Mouse (Mus musculus): ENCODE measurements around the gene Bnipl. TPM values are rescaled to one million over a fixed set of nuclear protein-coding genes. Genes with fewer than 3 reads are reported as not detected.
"Not testable (repeated sequence)": the region's sequence is repeated elsewhere in the genome, so short reads cannot be mapped to it uniquely, and the experiment has no call there.

Gene Bnipl
- polyA plus RNA-seq, 1 experiment from 2014 or later, result 0.24 TPM

DNA sequence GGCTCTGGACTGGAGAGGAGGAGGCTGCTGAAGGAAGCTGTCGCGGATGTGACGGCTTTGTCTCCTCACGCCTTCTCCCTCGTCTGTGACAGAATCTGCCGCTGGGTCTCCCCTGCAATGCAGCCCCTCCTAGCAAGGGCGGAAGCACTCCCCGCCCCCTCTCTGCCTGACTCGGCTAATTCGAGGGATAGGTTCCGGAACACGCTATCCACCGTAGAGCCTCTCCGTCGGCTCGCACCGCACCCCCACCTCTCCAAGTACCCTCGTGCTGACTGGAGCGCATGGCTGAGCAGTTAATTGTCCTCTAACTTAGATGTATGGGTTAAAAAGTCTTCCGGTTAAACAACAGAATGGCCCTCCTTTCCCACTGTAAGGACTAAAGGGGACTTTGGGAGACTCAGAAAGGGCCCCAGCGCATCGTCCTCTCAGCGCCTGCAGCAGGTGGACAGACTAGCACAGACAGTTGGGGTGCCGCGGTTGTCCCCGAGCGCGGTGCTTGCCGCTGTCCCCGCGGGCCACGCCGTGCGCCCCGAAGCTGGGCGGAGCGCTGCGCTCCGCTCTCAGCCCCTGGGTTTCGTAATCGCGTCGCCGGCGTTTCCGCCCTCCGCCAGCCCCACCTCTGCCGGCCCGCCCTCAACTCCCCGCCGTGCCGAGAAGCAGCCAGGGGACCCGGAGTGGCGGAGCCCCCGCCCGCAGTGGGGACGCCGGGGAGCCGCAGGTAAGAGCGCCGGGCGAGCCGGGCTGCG, 22.7 kb downstream of the Bnipl start, which contains the start of gene Cdc42se1:
Cdc42se1 (plus strand) TSS at position 585 of the 746 bp plus-strand sequence.
- under 1% methylated on average over 63 of the region's 64 CpGs for WGBS
- H3K36me3 ChIP-seq, result peaks cover 37% of the 10 kb centered on the region

GRCm38 (mm10) chr3:95227214-95227613, 23.8 kb downstream of the Bnipl start:
- Histone ChIP-seq H3K27ac (replicated peaks) (peak overlapping the region; percentile 97), H3K36me3 (peaks cover 37% of the 10 kb centered on the region), H3K4me3 (peak overlapping the region; percentile 83), H3K4me2 (peak overlapping the region; percentile 78), H3K4me1 (peaks cover 64% of the 10 kb centered on the region), H3K9ac (peak overlapping the region; percentile 93), H3K9me3 (no peaks in the 10 kb centered on the region), H3K27me3 (replicated peaks) (no peaks in the 10 kb centered on the region)
- 35% methylated on average over 1 of the region's 1 CpGs for WGBS
- no peak for ATAC-seq (ENCODE audit: extremely low read depth, insufficient number of reproducible peaks, low FRiP score, low TSS enrichment)

More for the DNA sequence above, 22.7 kb downstream of the Bnipl start, which contains the start of gene Cdc42se1:
- Histone ChIP-seq H3K9ac (peak within 1 kb of the TSS; percentile 93), H3K27ac (replicated peaks) (peak within 1 kb of the TSS; percentile 97), H3K4me2 (peak within 1 kb of the TSS; percentile 78), H3K4me3 (peak within 1 kb of the TSS; percentile 83), H3K27me3 (replicated peaks) (no peaks in the 10 kb centered on the region), H3K9me3 (no peaks in the 10 kb centered on the region), H3K4me1 (peaks cover 69% of the 10 kb centered on the region)
- ATAC-seq (ENCODE audit: extremely low read depth, insufficient number of reproducible peaks, low FRiP score, low TSS enrichment), result peak; percentile 81

GRCm38 (mm10) chr3:95224295-95224694, 26.7 kb downstream of the Bnipl start:
- ATAC-seq (ENCODE audit: extremely low read depth, insufficient number of reproducible peaks, low FRiP score, low TSS enrichment), result no peak
- WGBS, result 33% methylated on average over 6 of the region's 6 CpGs
- H3K9me3 ChIP-seq, result no peaks in the 10 kb centered on the region
- no peak overlapping the region for H3K27ac ChIP-seq (replicated peaks)
- no peak overlapping the region for H3K4me3 ChIP-seq
- H3K4me2 ChIP-seq, result no peak overlapping the region
- peaks cover 37% of the 10 kb centered on the region for H3K4me1 ChIP-seq
- peaks cover 56% of the 10 kb centered on the region for H3K36me3 ChIP-seq
- no peaks in the 10 kb centered on the region for H3K27me3 ChIP-seq (replicated peaks)
- H3K9ac ChIP-seq, result peak overlapping the region; percentile 62

DNA sequence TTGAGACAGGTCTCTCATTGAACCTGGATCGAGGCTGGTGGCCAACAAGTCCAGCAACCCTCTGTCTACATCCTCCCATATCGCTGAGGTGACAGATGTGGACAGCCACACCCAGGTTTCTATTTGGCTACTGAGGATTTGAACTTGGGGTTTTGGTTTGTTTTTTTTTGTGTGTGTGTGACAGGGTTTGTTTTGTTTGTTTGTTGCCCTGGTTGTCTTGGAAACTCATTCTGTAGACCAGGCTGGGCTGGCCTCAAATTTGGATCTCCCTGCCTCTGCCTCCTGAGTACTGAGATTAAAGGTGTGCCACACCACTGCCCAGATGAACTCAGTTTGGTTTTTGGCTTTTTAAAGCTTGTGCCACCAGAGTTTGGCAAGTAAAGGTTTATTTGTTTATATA, 28.0 kb downstream of the Bnipl start:
- peaks cover 60% of the 10 kb centered on the region for H3K36me3 ChIP-seq
- WGBS, result 88% methylated on average over 2 of the region's 2 CpGs
- no peak overlapping the region for H3K9ac ChIP-seq
- peaks cover 44% of the 10 kb centered on the region for H3K4me1 ChIP-seq
- H3K9me3 ChIP-seq, result no peaks in the 10 kb centered on the region
- H3K27me3 ChIP-seq (replicated peaks), result no peaks in the 10 kb centered on the region
- no peak overlapping the region for H3K4me3 ChIP-seq
- no peak overlapping the region for H3K27ac ChIP-seq (replicated peaks)
- ATAC-seq (ENCODE audit: extremely low read depth, insufficient number of reproducible peaks, low FRiP score, low TSS enrichment), result no peak
- no peak overlapping the region for H3K4me2 ChIP-seq

- Histone ChIP-seq H3K27me3 (replicated peaks) (no peaks in the 10 kb centered on the region), H3K36me3 (peaks cover 70% of the 10 kb centered on the region), H3K4me1 (peaks cover 25% of the 10 kb centered on the region), H3K4me2 (peak overlapping the region; percentile 78), H3K27ac (replicated peaks) (peak overlapping the region; percentile 99), H3K9me3 (no peaks in the 10 kb centered on the region), H3K4me3 (peak overlapping the region; percentile 76), H3K9ac (peak overlapping the region; percentile 92)
- no peak for ATAC-seq (ENCODE audit: extremely low read depth, insufficient number of reproducible peaks, low FRiP score, low TSS enrichment)
- WGBS, result 72% methylated on average over 6 of the region's 6 CpGs
Observed at GRCm38 (mm10) chr3:95218466-95219137, 32.4 kb downstream of the Bnipl start.

GRCm38 (mm10) chr3:95217255-95218134, 33.5 kb downstream of the Bnipl start, which contains the start of gene Gabpb2:
Gene Gabpb2 (minus strand): TSS chr3:95217916.
- ATAC-seq (ENCODE audit: extremely low read depth, insufficient number of reproducible peaks, low FRiP score, low TSS enrichment), result peak; percentile 77
- peak within 1 kb of the TSS; percentile 76 for H3K4me3 ChIP-seq
- 1% methylated on average over 56 of the region's 56 CpGs for WGBS

GRCm38 (mm10) chr3:95216655-95217254, 34.2 kb downstream of the Bnipl start:
- H3K36me3 ChIP-seq, result peaks cover 63% of the 10 kb centered on the region
- ATAC-seq (ENCODE audit: extremely low read depth, insufficient number of reproducible peaks, low FRiP score, low TSS enrichment), result no peak

More at GRCm38 (mm10) chr3:95217255-95218134, 33.5 kb downstream of the Bnipl start, which contains the start of gene Gabpb2:
- Histone ChIP-seq H3K4me2 (peak within 1 kb of the TSS; percentile 78), H3K27me3 (replicated peaks) (no peaks in the 10 kb centered on the region), H3K9ac (peak within 1 kb of the TSS; percentile 92), H3K9me3 (no peaks in the 10 kb centered on the region), H3K36me3 (peaks cover 63% of the 10 kb centered on the region), H3K4me1 (peaks cover 23% of the 10 kb centered on the region), H3K27ac (replicated peaks) (peak within 1 kb of the TSS; percentile 99)

GRCm38 (mm10) chr3:95213609-95213975, 37.4 kb downstream of the Bnipl start:
- H3K36me3 ChIP-seq, result peaks cover 60% of the 10 kb centered on the region

More at GRCm38 (mm10) chr3:95216655-95217254, 34.2 kb downstream of the Bnipl start:
- no peaks in the 10 kb centered on the region for H3K9me3 ChIP-seq
- peaks cover 18% of the 10 kb centered on the region for H3K4me1 ChIP-seq
- peak overlapping the region; percentile 76 for H3K4me3 ChIP-seq
- peak overlapping the region; percentile 99 for H3K27ac ChIP-seq (replicated peaks)
- peak overlapping the region; percentile 78 for H3K4me2 ChIP-seq
- 14% methylated on average over 4 of the region's 4 CpGs for WGBS
- peak overlapping the region; percentile 92 for H3K9ac ChIP-seq
- H3K27me3 ChIP-seq (replicated peaks), result no peaks in the 10 kb centered on the region

GRCm38 (mm10) chr3:95212889-95213608, 37.9 kb downstream of the Bnipl start:
- WGBS, result 79% methylated on average over 10 of the region's 10 CpGs
- H3K4me2 ChIP-seq; H3K9ac ChIP-seq; H3K27ac ChIP-seq (replicated peaks); H3K4me3 ChIP-seq; ATAC-seq (ENCODE audit: extremely low read depth, insufficient number of reproducible peaks, low FRiP score, low TSS enrichment); H3K9me3 ChIP-seq; H3K27me3 ChIP-seq (replicated peaks): not testable (repeated sequence)
- peaks cover 65% of the 10 kb centered on the region for H3K36me3 ChIP-seq
- peaks cover 12% of the 10 kb centered on the region for H3K4me1 ChIP-seq

More at GRCm38 (mm10) chr3:95213609-95213975, 37.4 kb downstream of the Bnipl start:
- no peak for ATAC-seq (ENCODE audit: extremely low read depth, insufficient number of reproducible peaks, low FRiP score, low TSS enrichment)
- no peak overlapping the region for H3K4me2 ChIP-seq
- H3K9me3 ChIP-seq, result no peaks in the 10 kb centered on the region
- H3K4me3 ChIP-seq, result no peak overlapping the region
- no peak overlapping the region for H3K27ac ChIP-seq (replicated peaks)
- peaks cover 17% of the 10 kb centered on the region for H3K4me1 ChIP-seq
- no peak overlapping the region for H3K9ac ChIP-seq
- no peaks in the 10 kb centered on the region for H3K27me3 ChIP-seq (replicated peaks)
- 100% methylated on average over 1 of the region's 1 CpGs for WGBS

DNA sequence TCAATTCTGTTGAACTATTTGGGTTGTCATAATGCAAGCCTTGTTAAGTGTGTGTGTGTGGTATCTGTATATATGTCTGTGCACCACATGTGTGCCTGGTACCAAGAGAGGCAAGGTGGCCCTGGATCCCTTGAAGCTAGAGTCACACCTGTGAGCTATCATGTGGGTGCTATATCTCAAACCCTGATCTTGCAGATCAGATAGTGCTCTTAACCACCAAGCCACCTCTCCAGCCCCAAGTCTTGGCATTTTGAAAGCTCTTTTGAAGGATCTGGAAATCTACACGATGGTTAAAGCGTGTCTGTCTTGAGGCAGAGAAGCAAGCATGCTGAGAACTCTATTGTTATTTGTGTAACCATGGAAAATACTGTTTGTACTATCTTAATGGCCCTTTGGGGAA, 40.4 kb downstream of the Bnipl start:
- Histone ChIP-seq H3K4me3 (no peak overlapping the region), H3K27me3 (replicated peaks) (no peaks in the 10 kb centered on the region), H3K4me2 (no peak overlapping the region), H3K27ac (replicated peaks) (no peak overlapping the region), H3K4me1 (no peaks in the 10 kb centered on the region), H3K9ac (no peak overlapping the region), H3K36me3 (peaks cover 83% of the 10 kb centered on the region), H3K9me3 (no peaks in the 10 kb centered on the region)
- 88% methylated on average over 2 of the region's 2 CpGs for WGBS
- no peak for ATAC-seq (ENCODE audit: extremely low read depth, insufficient number of reproducible peaks, low FRiP score, low TSS enrichment)
